Mouse (Mus musculus): ENCODE data around the gene Itga4. TPM values are rescaled to one million over a fixed set of nuclear protein-coding genes. Genes with fewer than 3 reads are reported as not detected.

The Itga4 gene
- total RNA-seq, 2 experiments from 2014 or later = 241 to 384 TPM

DNA sequence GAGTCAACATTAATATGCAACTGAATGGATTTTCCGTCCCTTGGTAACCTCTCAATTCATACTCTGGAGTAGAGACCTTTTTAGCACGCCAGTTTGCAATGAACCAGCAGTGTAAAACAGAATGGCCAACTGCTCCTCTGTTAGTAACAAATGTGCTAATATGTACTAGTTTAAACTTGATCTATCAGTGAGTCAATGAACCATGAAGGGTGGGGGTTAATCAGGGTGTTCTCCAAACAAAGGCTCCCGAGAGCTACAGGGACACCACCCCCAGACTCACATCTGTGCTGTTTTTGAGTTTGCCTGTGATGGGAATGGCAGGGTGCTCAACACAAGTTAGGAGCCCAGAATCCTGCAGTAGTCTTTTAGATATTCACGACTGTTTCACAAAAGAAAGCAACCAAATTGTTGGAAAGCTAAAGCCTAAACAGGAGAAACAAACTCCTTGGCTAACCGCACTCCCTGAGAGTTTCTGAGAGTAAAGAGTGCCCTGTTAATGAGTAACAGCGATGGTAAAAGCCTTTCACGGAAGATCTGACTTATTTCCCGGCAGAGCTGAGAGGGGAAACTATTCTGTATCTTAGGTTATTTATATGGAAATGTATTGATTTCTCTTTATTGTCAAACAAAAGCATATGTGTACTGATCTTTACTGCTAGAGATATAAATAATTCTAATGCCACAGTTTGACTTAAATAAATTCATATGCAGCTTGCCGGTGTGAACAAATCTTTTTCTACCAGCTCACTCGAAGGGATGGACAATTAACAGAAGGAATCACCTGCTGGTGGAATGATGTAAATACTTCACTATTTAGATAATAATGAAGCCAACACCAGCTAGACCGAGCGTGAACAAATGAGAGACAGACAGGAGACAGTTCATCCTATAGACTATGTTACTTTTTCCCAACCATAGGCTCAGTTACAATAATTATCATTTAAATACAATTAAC is 124.1 kb downstream of the Itga4 start:
- ATAC-seq (replicated peaks; ENCODE audit: low FRiP score, poor library complexity, severe bottlenecking) = no peak

Other genes starting within 250 kb of the Itga4 start
- not detected in 2 replicates for gene Neurod1, start 201.3 kb downstream of the Itga4 start, total RNA-seq (2015; ENCODE audit: low replicate concordance)
- gene Neurod1, start 201.3 kb downstream of the Itga4 start, total RNA-seq (2017; ENCODE audit: low replicate concordance) = not detected in 2 replicates
- 10.0 TPM in 1 of 2 replicates, not detected in the other for gene Cerkl, start 201.4 kb downstream of the Itga4 start, total RNA-seq (2015; ENCODE audit: low replicate concordance)
- 19.4 TPM in 2 replicates for gene Cerkl, start 201.4 kb downstream of the Itga4 start, total RNA-seq (2017; ENCODE audit: low replicate concordance)